Mouse (Mus musculus): ENCODE results near the gene Tiparp.

Tiparp gene

GRCm38 (mm10) chr3:65549785-65550184 lies 21.6 kb downstream of the Tiparp start:
- Histone ChIP-seq H3K36me3 (ENCODE audit: control insufficient read depth, insufficient read depth, low read length, poor library complexity, severe bottlenecking) (peaks cover 4% of the 10 kb centered on the region; the same call in 1 of the 2 replicates), H3K27me3 (ENCODE audit: control insufficient read depth, insufficient read depth, low read length, poor library complexity, severe bottlenecking) (no peaks in the 10 kb centered on the region)
- DNase-seq (ENCODE audit: low read depth, low spot score): no peak

DNA sequence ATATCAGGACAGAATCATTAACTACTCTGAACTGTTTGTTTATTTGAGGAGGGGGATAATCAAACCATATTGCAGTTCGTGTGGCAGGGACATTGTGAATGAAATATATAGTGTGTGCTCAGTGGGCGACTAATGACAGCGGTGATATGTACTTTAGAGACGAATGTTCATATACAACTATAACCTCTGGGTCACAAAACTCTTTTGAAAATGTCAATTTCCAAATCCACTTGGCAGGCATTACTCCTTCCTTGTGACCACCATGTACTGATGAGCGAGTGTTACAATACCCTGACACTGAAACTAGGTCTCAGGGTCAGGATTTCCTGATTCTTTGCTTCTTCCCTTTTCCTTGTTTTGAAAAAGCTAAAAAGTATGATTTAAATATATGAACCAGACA lies 22.9 kb downstream of the Tiparp start:
- Histone ChIP-seq H3K27me3 (ENCODE audit: control insufficient read depth, insufficient read depth, low read length, poor library complexity, severe bottlenecking) (no peaks in the 10 kb centered on the region), H3K36me3 (ENCODE audit: control insufficient read depth, insufficient read depth, low read length, poor library complexity, severe bottlenecking) (peaks cover 4% of the 10 kb centered on the region; the same call in 1 of the 2 replicates)
- DNase-seq (ENCODE audit: low read depth, low spot score): no peak

DNA sequence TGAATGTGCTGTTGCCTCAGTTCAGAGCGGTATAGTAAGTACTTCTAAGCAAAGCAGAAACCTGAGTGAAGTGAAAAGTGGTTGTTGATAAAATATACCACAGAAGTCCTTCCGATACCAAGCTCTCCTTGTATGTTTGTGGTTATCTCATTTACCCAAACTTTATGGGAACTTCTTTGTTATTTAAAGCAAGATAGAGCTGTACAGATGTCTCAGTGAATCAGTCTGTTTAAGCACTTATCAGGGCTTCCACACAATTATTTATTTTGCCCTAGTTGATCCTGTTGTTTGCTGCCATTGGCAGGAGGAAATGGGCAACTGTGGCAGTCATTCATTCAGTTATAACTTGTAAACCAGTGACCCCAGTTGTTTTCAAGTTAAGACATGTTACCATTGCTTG lies 26.4 kb downstream of the Tiparp start:
- Histone ChIP-seq H3K36me3 (ENCODE audit: control insufficient read depth, insufficient read depth, low read length, poor library complexity, severe bottlenecking) (peaks cover 6% of the 10 kb centered on the region; the same call in 1 of the 2 replicates), H3K27me3 (ENCODE audit: control insufficient read depth, insufficient read depth, low read length, poor library complexity, severe bottlenecking) (no peaks in the 10 kb centered on the region)
- no peak for DNase-seq (ENCODE audit: low read depth, low spot score)

DNA sequence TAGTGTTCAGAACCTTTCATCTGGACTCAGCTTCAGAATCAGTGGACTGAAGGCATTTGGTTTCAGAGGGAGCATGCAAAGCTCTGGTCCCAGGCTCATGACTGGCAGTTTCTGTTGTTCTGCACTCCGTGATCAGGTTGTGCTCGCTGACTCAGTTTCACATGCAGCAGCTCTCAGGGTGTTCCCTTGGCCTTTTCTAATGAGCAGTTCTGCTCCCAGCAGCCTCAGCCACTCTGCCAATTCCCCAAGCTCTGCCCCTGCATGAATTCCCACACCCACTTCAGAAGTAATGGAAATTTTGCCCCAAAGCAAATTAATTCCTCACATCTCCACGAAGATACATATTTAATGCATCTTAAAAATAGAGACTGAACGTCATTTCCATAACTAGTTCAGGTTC lies 30.5 kb downstream of the Tiparp start:
- Histone ChIP-seq H3K36me3 (ENCODE audit: control insufficient read depth, insufficient read depth, low read length, poor library complexity, severe bottlenecking) (0 out of 2 replicates have a peak, but pooled peaks cover 1% of the 10 kb centered on the region), H3K27me3 (ENCODE audit: control insufficient read depth, insufficient read depth, low read length, poor library complexity, severe bottlenecking) (no peaks in the 10 kb centered on the region)
- no peak for DNase-seq (ENCODE audit: low read depth, low spot score)

DNA sequence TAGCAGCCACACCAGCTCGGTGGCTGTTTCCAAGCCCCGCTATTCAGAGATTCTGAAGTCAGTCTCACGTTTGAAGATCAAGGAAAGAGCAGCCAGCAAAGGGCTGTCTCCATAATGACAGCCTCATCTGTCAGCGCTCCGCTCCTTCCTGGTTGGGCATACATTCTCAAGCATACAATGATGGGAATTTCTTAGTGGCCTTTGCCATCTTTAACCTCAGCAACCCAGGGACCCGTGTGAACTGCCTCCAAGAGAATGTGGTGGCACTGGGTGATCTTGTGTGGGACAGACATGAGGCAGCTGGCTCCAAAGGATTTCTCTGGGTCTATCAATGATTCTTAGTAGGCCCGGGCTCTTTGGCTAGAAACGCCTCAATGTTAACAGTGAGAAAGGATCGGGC lies 34.0 kb downstream of the Tiparp start:
- 0 out of 2 replicates have a peak, but pooled peaks cover 1% of the 10 kb centered on the region for H3K36me3 ChIP-seq (ENCODE audit: control insufficient read depth, insufficient read depth, low read length, poor library complexity, severe bottlenecking)
- no peak for DNase-seq (ENCODE audit: low read depth, low spot score)
- no peaks in the 10 kb centered on the region for H3K27me3 ChIP-seq (ENCODE audit: control insufficient read depth, insufficient read depth, low read length, poor library complexity, severe bottlenecking)

DNA sequence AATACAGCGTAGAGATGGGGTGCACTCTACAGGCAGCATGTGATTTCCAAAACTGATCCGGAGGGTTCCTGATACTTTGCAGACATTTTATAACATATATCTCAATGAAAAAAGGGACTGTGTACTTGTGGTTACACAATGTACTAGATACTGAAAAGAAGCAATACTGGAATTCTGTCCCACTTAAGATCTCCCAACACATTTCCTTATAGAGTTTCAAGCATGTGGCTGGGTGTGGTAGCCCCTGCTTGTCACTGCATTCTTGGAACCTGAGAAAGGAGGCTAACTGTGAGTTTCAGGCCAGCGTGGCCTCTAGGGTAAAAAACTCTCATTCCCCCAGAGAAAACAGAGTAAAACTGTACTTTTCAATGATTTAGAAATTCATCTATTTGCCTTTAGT lies 34.5 kb downstream of the Tiparp start:
- no peak for DNase-seq (ENCODE audit: low read depth, low spot score)
- Histone ChIP-seq H3K27me3 (ENCODE audit: control insufficient read depth, insufficient read depth, low read length, poor library complexity, severe bottlenecking) (no peaks in the 10 kb centered on the region), H3K36me3 (ENCODE audit: control insufficient read depth, insufficient read depth, low read length, poor library complexity, severe bottlenecking) (0 out of 2 replicates have a peak, but pooled peaks cover 1% of the 10 kb centered on the region)

DNA sequence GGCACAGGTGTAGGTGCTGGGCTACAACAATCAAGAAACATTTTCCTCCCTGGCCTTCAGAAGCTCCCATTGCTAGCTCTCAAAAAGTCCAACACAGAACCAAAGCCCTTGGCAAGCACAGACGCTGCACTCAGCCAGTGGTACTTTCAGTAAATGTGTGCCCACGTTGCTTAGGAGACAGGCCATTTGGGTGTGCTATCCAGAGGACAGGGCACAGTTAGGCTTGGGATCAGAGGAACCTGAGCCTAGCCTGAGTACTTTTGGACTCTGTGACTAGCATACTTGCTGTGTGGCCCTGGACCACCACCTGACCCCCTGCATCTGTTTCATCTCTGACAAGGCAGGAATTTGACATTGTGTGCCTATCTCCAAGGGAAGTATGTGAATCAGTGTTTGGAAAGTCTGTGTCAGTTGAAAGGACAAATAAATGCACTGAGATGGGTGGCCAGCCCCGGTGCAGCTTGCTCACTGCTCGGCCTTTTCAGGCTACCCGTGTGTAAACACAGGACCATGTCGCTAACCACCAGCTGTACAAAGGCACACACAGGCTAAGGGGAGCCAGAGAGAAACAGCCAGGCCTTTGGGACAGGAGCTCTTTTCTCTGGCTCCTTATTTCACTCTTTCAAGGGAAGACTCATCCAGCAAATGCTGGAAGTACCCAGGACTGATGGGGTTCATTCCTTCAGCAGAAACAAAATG lies 35.9 kb downstream of the Tiparp start:
- no peaks in the 10 kb centered on the region for H3K27me3 ChIP-seq (ENCODE audit: control insufficient read depth, insufficient read depth, low read length, poor library complexity, severe bottlenecking)
- H3K36me3 ChIP-seq (ENCODE audit: control insufficient read depth, insufficient read depth, low read length, poor library complexity, severe bottlenecking): no peaks in the 10 kb centered on the region
- DNase-seq (ENCODE audit: low read depth, low spot score): no peak

DNA sequence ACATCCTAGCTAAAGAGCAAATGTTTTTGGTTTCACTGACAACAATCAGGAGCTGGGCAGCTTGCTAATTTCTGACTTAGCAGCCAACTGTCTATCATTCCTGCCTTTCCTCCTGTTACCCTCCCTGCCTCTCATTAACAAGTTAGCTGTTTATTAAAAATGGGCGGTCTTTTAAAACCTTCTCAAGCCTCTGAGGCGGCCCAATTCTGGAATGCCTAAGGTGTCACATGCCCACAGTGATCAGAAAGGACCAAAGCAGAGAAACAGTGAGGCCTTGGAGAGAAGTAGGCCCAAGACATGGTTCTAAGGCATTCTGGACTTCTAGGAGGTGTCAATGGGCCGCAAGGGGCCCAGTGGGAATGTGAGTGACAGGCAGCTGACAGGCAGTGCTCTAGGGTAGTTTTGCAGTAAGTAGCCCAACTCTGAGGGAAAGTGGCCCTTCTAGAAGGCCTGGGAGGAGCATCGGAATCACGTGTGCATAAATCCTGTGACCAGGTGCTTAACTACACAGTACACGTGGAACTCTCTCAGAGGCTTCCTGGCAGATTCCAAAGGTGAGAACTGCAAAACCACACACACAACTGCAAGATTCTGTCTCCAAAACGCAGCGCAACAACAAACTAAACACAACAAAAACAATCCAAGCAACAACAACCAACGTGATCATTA lies 37.6 kb downstream of the Tiparp start:
- H3K36me3 ChIP-seq (ENCODE audit: control insufficient read depth, insufficient read depth, low read length, poor library complexity, severe bottlenecking): no peaks in the 10 kb centered on the region
- no peak for DNase-seq (ENCODE audit: low read depth, low spot score)
- H3K27me3 ChIP-seq (ENCODE audit: control insufficient read depth, insufficient read depth, low read length, poor library complexity, severe bottlenecking): no peaks in the 10 kb centered on the region

DNA sequence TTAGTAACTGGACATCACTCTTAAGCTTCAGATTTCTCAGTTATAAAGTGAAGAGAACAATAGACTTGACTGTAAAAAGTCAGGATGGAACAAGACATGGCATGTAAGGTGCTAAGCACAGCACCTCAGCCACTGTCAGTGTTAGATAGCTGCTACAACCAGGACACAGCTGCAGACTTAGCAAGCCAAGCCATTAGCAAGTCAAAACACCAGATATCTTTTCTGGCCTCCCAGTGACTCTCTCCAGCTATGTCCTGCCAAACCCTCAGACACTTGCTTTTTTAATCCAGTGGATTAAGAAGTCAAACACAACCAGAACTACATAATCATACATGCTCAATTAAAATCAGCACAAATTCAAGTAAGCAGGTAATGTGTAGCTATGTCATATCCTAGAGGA lies 41.7 kb downstream of the Tiparp start:
- Histone ChIP-seq H3K27me3 (ENCODE audit: control insufficient read depth, insufficient read depth, low read length, poor library complexity, severe bottlenecking) (no peaks in the 10 kb centered on the region), H3K36me3 (ENCODE audit: control insufficient read depth, insufficient read depth, low read length, poor library complexity, severe bottlenecking) (no peaks in the 10 kb centered on the region)
- no peak for DNase-seq (ENCODE audit: low read depth, low spot score)

- DNase-seq (ENCODE audit: low read depth, low spot score): no peak
- H3K36me3 ChIP-seq (ENCODE audit: control insufficient read depth, insufficient read depth, low read length, poor library complexity, severe bottlenecking): no peaks in the 10 kb centered on the region
- no peaks in the 10 kb centered on the region for H3K27me3 ChIP-seq (ENCODE audit: control insufficient read depth, insufficient read depth, low read length, poor library complexity, severe bottlenecking)
These were observed 45.3 kb downstream of the Tiparp start for GRCm38 (mm10) chr3:65573516-65573915.

- Histone ChIP-seq H3K27me3 (ENCODE audit: control insufficient read depth, insufficient read depth, low read length, poor library complexity, severe bottlenecking) (no peaks in the 10 kb centered on the region), H3K36me3 (ENCODE audit: control insufficient read depth, insufficient read depth, low read length, poor library complexity, severe bottlenecking) (no peaks in the 10 kb centered on the region)
- DNase-seq (ENCODE audit: low read depth, low spot score): no peak
These were observed 49.4 kb downstream of the Tiparp start for GRCm38 (mm10) chr3:65577602-65578001.

DNA sequence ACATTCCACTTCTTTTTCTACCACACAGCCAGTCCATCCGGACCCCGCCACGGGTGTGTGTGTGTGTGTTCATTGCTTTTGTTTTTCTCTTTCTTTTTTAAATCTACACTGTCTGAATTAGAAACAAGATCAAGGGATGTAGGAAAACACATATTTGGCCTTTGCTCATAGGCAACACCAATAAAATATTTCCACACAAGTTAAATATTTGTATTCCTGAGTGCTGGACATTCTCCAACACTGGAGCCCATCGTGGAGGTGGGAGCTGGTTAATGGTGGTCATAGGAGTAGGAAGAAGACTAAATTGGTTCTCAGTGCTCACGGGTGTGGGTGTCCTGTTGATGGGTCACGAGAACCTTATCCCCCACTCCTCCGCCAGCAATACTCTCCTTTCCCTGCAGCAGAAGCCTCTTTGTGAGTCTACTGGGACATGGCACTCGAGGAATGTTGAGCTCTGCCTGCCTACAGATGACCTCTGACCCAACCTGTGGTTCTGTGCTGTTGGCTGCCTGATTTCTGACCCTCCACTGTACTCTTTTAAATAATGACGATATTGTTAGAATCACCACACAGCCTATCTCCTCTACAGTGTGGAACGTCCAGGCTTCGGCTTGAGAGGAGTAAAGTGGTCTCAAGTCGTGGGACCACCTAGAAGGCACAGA lies 51.2 kb downstream of the Tiparp start:
- Histone ChIP-seq H3K27me3 (ENCODE audit: control insufficient read depth, insufficient read depth, low read length, poor library complexity, severe bottlenecking) (no peaks in the 10 kb centered on the region), H3K36me3 (ENCODE audit: control insufficient read depth, insufficient read depth, low read length, poor library complexity, severe bottlenecking) (no peaks in the 10 kb centered on the region)
- no peak for DNase-seq (ENCODE audit: low read depth, low spot score)

- H3K36me3 ChIP-seq (ENCODE audit: control insufficient read depth, insufficient read depth, low read length, poor library complexity, severe bottlenecking): no peaks in the 10 kb centered on the region
- no peaks in the 10 kb centered on the region for H3K27me3 ChIP-seq (ENCODE audit: control insufficient read depth, insufficient read depth, low read length, poor library complexity, severe bottlenecking)
- DNase-seq (ENCODE audit: low read depth, low spot score): no peak
These were observed 53.4 kb downstream of the Tiparp start for GRCm38 (mm10) chr3:65581596-65581995.

GRCm38 (mm10) chr3:65584329-65584728 lies 56.1 kb downstream of the Tiparp start:
- no peak for DNase-seq (ENCODE audit: low read depth, low spot score)
- Histone ChIP-seq H3K27me3 (ENCODE audit: control insufficient read depth, insufficient read depth, low read length, poor library complexity, severe bottlenecking) (no peaks in the 10 kb centered on the region), H3K36me3 (ENCODE audit: control insufficient read depth, insufficient read depth, low read length, poor library complexity, severe bottlenecking) (no peaks in the 10 kb centered on the region)

DNA sequence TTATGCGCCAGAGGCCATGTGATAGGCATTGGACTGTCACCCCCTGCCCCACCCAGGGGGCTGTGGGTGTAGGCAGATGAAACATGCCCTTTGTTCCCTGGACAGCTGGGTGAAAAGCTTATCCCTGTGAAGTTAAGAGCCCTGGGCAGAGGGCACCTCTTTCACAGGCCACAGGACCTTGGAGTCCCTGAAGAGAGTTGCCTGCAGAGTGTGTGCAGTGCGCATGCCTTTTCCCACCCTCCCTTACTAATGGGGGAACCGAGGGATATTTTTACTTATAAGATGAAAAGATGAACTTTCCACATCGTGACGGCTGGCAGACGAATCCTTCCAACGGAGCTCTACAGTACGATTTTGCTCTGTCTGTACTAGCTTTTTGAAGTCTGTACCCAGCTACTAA lies 57.1 kb downstream of the Tiparp start:
- Histone ChIP-seq H3K36me3 (ENCODE audit: control insufficient read depth, insufficient read depth, low read length, poor library complexity, severe bottlenecking) (no peaks in the 10 kb centered on the region), H3K27me3 (ENCODE audit: control insufficient read depth, insufficient read depth, low read length, poor library complexity, severe bottlenecking) (no peaks in the 10 kb centered on the region)

More for the DNA sequence above, 57.1 kb downstream of the Tiparp start:
- no peak for DNase-seq (ENCODE audit: low read depth, low spot score)

Measured in splenic B cell, adult 2 months (primary cell).